Mouse (Mus musculus) embryonic fibroblast, embryonic 13.5 days (primary cell): Measurements from ENCODE around the gene Idh3b.

ENCODE experiments used
- CTCF ChIP-seq: IDR thresholded peaks from 2 replicates; pipeline ENCODE4 v1.5.1; 2011; ENCODE audit warnings: mild to moderate bottlenecking, control low read depth, low read length, moderate library complexity, borderline replicate concordance; ENCODE audit not compliant: insufficient read depth
- POLR2A ChIP-seq: IDR thresholded peaks from 2 replicates; pipeline ENCODE4 v1.6.1; 2011; ENCODE audit warnings: low read depth, mild to moderate bottlenecking, control low read depth, low read length, moderate library complexity

DNA sequence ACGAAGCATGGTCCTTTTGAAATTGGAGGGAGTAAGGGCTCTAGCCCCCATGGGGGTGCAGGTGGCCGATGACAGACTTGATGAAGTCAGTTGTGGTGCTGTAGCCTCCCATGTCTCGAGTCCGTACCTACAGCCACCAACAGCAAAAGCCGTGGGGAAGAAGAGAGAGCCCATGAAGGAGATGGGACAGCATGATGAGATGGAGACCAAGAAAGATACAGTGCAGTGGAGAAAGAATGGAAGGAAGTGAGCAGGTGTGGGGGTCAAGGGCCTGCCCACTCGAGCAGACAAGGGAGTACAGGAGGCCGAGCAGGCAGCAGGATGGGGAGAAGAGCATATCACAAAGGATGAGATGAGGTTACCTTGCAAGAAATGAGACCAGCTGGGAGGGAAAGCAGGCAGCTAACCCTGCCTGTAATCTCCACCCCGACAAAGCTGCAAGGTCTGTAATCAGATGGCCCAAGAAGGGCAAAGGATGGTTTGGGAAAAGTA lies 4.7 kb downstream of the Idh3b start:
- TF ChIP-seq POLR2A (0 out of 2 replicates have a peak, but pooled peaks have one; percentile 35), CTCF (no peak)
